Mouse (Mus musculus): ENCODE data around the gene 1700003E16Rik. TPM values are rescaled to one million over a fixed set of nuclear protein-coding genes. Genes with fewer than 3 reads are reported as not detected.

Gene 1700003E16Rik
- polyA plus RNA-seq, 1 experiment from 2014 or later = 0.47 TPM

- no peaks in the 10 kb centered on the region for H3K9me3 ChIP-seq (ENCODE audit: control insufficient read depth, low read length)
- DNase-seq (ENCODE audit: low spot score) (no peak), ATAC-seq (replicated peaks; ENCODE audit: low FRiP score, low TSS enrichment, low read depth) (no peak)
- H3K4me1 ChIP-seq (replicated peaks; ENCODE audit: control insufficient read depth, insufficient read depth, low read length) = peaks cover 12% of the 10 kb centered on the region
- no peak overlapping the region for H3K27ac ChIP-seq (ENCODE audit: low read depth)
- WGBS = 85% methylated on average over 8 of the region's 8 CpGs
- H3K27me3 ChIP-seq (replicated peaks; ENCODE audit: control insufficient read depth, insufficient read depth, low read length) = no peaks in the 10 kb centered on the region
- no peak overlapping the region for H3K9ac ChIP-seq (ENCODE audit: low read length)
- H3K4me2 ChIP-seq (ENCODE audit: low read length) = no peak overlapping the region
- H3K4me3 ChIP-seq (ENCODE audit: low read depth, low read length) = no peak overlapping the region
- peaks cover 6% of the 10 kb centered on the region; the same call in 1 of the 2 replicates for H3K36me3 ChIP-seq (ENCODE audit: control insufficient read depth, insufficient read depth, low read length)
Measured at GRCm38 (mm10) chr6:83175996-83176395, 19.8 kb downstream of the 1700003E16Rik start.

GRCm38 (mm10) chr6:83179390-83180117, 23.4 kb downstream of the 1700003E16Rik start:
- no peak overlapping the region for H3K27ac ChIP-seq (ENCODE audit: low read depth)
- peaks cover 12% of the 10 kb centered on the region for H3K4me1 ChIP-seq (replicated peaks; ENCODE audit: control insufficient read depth, insufficient read depth, low read length)
- peak overlapping the region; percentile 49 for H3K4me2 ChIP-seq (ENCODE audit: low read length)
- peak overlapping the region; percentile 17 for H3K4me3 ChIP-seq (ENCODE audit: low read depth, low read length)
- H3K36me3 ChIP-seq (ENCODE audit: control insufficient read depth, insufficient read depth, low read length) = peaks cover 28% of the 10 kb centered on the region
- ATAC-seq (replicated peaks; ENCODE audit: low FRiP score, low TSS enrichment, low read depth) (peak; percentile 56), DNase-seq (ENCODE audit: low spot score) (no peak)
- WGBS = 19% methylated on average over 12 of the region's 12 CpGs
- H3K9ac ChIP-seq (ENCODE audit: low read length) = peak overlapping the region; percentile 35; the same call in 1 of the 2 replicates
- H3K27me3 ChIP-seq (replicated peaks; ENCODE audit: control insufficient read depth, insufficient read depth, low read length) = no peaks in the 10 kb centered on the region
- no peaks in the 10 kb centered on the region for H3K9me3 ChIP-seq (ENCODE audit: control insufficient read depth, low read length)

DNA sequence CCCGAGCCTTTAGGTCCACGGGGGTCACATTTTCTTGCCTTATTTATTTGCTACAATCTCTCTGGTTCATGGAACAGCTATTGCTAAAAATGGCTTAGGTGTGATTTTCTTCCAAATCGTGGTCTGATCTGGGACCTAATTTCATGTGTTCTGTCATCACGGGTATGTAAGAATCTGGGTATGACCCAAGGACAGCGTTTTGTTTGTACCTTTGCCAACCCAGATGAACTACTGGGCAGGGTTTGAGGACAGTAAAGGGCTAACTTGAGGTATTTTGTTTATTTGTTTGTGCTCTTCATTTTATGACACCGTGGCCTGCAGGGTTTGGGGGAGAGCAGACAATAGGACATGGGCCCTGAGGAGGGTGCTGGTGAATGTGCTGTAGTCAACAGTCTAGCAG, 24.4 kb downstream of the 1700003E16Rik start:
- H3K9me3 ChIP-seq (ENCODE audit: control insufficient read depth, low read length) = no peaks in the 10 kb centered on the region
- no peak for DNase-seq (ENCODE audit: low spot score)
- no peak overlapping the region for H3K27ac ChIP-seq (ENCODE audit: low read depth)
- no peak overlapping the region for H3K9ac ChIP-seq (ENCODE audit: low read length)
- peaks cover 12% of the 10 kb centered on the region for H3K4me1 ChIP-seq (replicated peaks; ENCODE audit: control insufficient read depth, insufficient read depth, low read length)
- no peak for ATAC-seq (replicated peaks; ENCODE audit: low FRiP score, low TSS enrichment, low read depth)
- no peaks in the 10 kb centered on the region for H3K27me3 ChIP-seq (replicated peaks; ENCODE audit: control insufficient read depth, insufficient read depth, low read length)
- H3K36me3 ChIP-seq (ENCODE audit: control insufficient read depth, insufficient read depth, low read length) = peaks cover 32% of the 10 kb centered on the region
- H3K4me3 ChIP-seq (ENCODE audit: low read depth, low read length) = no peak overlapping the region
- no peak overlapping the region for H3K4me2 ChIP-seq (ENCODE audit: low read length)
- 77% methylated on average over 6 of the region's 6 CpGs for WGBS

GRCm38 (mm10) chr6:83184858-83185435, 28.7 kb downstream of the 1700003E16Rik start:
- DNase-seq (ENCODE audit: low spot score) = no peak

GRCm38 (mm10) chr6:83185895-83186861, 30.0 kb downstream of the 1700003E16Rik start:
- H3K4me2 ChIP-seq (ENCODE audit: low read length) = peak overlapping the region; percentile 44
- H3K4me3 ChIP-seq (ENCODE audit: low read depth, low read length) = peak overlapping the region; percentile 17; the same call in 1 of the 2 replicates
- WGBS = 13% methylated on average over 25 of the region's 25 CpGs
- H3K36me3 ChIP-seq (ENCODE audit: control insufficient read depth, insufficient read depth, low read length) = peaks cover 54% of the 10 kb centered on the region
- 0 out of 2 replicates have a peak overlapping the region, but pooled peaks have one; percentile 22 for H3K27ac ChIP-seq (ENCODE audit: low read depth)
- H3K9ac ChIP-seq (ENCODE audit: low read length) = no peak overlapping the region; the same call in 1 of the 2 replicates
- ATAC-seq (replicated peaks; ENCODE audit: low FRiP score, low TSS enrichment, low read depth) = peak; percentile 91
- peaks cover 5% of the 10 kb centered on the region; the same call in 1 of the 2 replicates for H3K4me1 ChIP-seq (replicated peaks; ENCODE audit: control insufficient read depth, insufficient read depth, low read length)
- H3K27me3 ChIP-seq (replicated peaks; ENCODE audit: control insufficient read depth, insufficient read depth, low read length) = no peaks in the 10 kb centered on the region
- H3K9me3 ChIP-seq (ENCODE audit: control insufficient read depth, low read length) = no peaks in the 10 kb centered on the region
- peak; percentile 75 for DNase-seq (ENCODE audit: low spot score)

More at GRCm38 (mm10) chr6:83184858-83185435, 28.7 kb downstream of the 1700003E16Rik start:
- H3K27me3 ChIP-seq (replicated peaks; ENCODE audit: control insufficient read depth, insufficient read depth, low read length) = no peaks in the 10 kb centered on the region
- H3K9ac ChIP-seq (ENCODE audit: low read length) = no peak overlapping the region
- 91% methylated on average over 3 of the region's 3 CpGs for WGBS
- peaks cover 6% of the 10 kb centered on the region; the same call in 1 of the 2 replicates for H3K4me1 ChIP-seq (replicated peaks; ENCODE audit: control insufficient read depth, insufficient read depth, low read length)
- no peak overlapping the region for H3K27ac ChIP-seq (ENCODE audit: low read depth)
- no peaks in the 10 kb centered on the region for H3K9me3 ChIP-seq (ENCODE audit: control insufficient read depth, low read length)
- H3K4me2 ChIP-seq (ENCODE audit: low read length) = no peak overlapping the region
- no peak for ATAC-seq (replicated peaks; ENCODE audit: low FRiP score, low TSS enrichment, low read depth)
- H3K36me3 ChIP-seq (ENCODE audit: control insufficient read depth, insufficient read depth, low read length) = peaks cover 42% of the 10 kb centered on the region
- H3K4me3 ChIP-seq (ENCODE audit: low read depth, low read length) = no peak overlapping the region

DNA sequence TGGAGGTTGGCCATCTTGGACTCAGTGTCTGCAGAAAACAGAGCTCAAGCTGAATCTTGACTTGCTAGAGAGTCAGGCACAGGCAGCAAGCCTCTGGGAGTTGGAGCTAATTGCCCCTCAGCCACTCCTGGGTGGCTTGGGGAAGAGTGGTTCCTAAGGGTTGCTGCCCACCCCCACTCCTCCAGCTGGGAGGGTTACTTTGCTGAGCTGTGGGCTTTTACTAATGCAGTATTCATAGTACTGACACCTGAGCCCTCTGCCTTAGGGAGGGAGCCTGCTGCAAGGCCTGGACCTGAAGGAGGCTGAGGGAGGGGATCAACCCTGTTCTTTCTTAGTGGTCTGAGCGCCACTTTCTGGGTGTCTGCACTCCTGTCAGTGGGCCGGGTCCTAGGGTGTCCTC, 30.7 kb downstream of the 1700003E16Rik start:
- Histone ChIP-seq H3K4me2 (ENCODE audit: low read length) (no peak overlapping the region), H3K9ac (ENCODE audit: low read length) (no peak overlapping the region), H3K27ac (ENCODE audit: low read depth) (no peak overlapping the region), H3K4me3 (ENCODE audit: low read depth, low read length) (no peak overlapping the region), H3K9me3 (ENCODE audit: control insufficient read depth, low read length) (no peaks in the 10 kb centered on the region), H3K36me3 (ENCODE audit: control insufficient read depth, insufficient read depth, low read length) (peaks cover 62% of the 10 kb centered on the region), H3K27me3 (replicated peaks; ENCODE audit: control insufficient read depth, insufficient read depth, low read length) (no peaks in the 10 kb centered on the region), H3K4me1 (replicated peaks; ENCODE audit: control insufficient read depth, insufficient read depth, low read length) (peaks cover 5% of the 10 kb centered on the region; the same call in 1 of the 2 replicates)
- 89% methylated on average over 2 of the region's 2 CpGs for WGBS
- ATAC-seq (replicated peaks; ENCODE audit: low FRiP score, low TSS enrichment, low read depth) (no peak), DNase-seq (ENCODE audit: low spot score) (no peak)

- no peak overlapping the region for H3K9ac ChIP-seq (ENCODE audit: low read length)
- H3K36me3 ChIP-seq (ENCODE audit: control insufficient read depth, insufficient read depth, low read length) = peaks cover 100% of the 10 kb centered on the region
- H3K27ac ChIP-seq (ENCODE audit: low read depth) = no peak overlapping the region
- no peaks in the 10 kb centered on the region for H3K9me3 ChIP-seq (ENCODE audit: control insufficient read depth, low read length)
- no peak for ATAC-seq (replicated peaks; ENCODE audit: low FRiP score, low TSS enrichment, low read depth)
- H3K4me1 ChIP-seq (replicated peaks; ENCODE audit: control insufficient read depth, insufficient read depth, low read length) = no peaks in the 10 kb centered on the region
- 89% methylated on average over 7 of the region's 7 CpGs for WGBS
- no peak overlapping the region for H3K4me3 ChIP-seq (ENCODE audit: low read depth, low read length)
- H3K27me3 ChIP-seq (replicated peaks; ENCODE audit: control insufficient read depth, insufficient read depth, low read length) = no peaks in the 10 kb centered on the region
- no peak for DNase-seq (ENCODE audit: low spot score)
- no peak overlapping the region for H3K4me2 ChIP-seq (ENCODE audit: low read length)
Measured at GRCm38 (mm10) chr6:83193571-83193970, 37.4 kb downstream of the 1700003E16Rik start.

DNA sequence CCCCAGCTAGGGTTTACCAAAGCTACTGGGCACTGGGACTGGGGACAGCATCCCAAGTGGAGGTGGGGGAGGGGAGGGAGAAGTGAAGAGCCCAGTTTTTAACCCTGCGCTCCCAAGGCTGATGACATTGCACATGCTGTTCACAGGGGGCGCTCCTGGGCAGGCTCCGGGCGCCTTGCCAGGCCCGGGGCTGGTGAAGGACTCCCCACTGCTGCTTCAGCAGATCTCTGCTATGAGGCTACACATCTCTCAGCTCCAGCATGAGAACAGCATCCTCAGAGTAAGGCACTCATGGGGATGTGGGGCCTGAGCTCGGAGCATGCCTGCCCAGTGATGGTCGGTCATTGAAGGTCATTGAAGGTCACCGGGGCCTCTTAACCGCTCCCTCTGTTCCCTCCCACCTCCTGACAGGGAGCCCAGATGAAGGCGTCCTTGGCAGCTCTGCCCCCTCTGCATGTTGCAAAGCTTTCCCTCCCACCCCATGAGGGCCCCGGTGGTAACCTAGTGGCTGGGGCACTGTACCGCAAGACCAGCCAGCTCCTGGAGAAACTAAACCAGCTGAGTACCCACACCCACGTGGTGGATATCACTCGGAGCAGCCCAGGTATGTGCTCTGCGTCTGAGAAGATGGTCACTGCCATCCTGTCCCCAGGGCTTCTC, 41.3 kb downstream of the 1700003E16Rik start:
- H3K4me2 ChIP-seq (ENCODE audit: low read length) = no peak overlapping the region
- no peaks in the 10 kb centered on the region for H3K4me1 ChIP-seq (replicated peaks; ENCODE audit: control insufficient read depth, insufficient read depth, low read length)
- ATAC-seq (replicated peaks; ENCODE audit: low FRiP score, low TSS enrichment, low read depth) (no peak), DNase-seq (ENCODE audit: low spot score) (no peak)
- H3K9me3 ChIP-seq (ENCODE audit: control insufficient read depth, low read length) = no peaks in the 10 kb centered on the region
- WGBS = 44% methylated on average over 15 of the region's 15 CpGs
- no peaks in the 10 kb centered on the region for H3K27me3 ChIP-seq (replicated peaks; ENCODE audit: control insufficient read depth, insufficient read depth, low read length)
- H3K4me3 ChIP-seq (ENCODE audit: low read depth, low read length) = no peak overlapping the region
- no peak overlapping the region for H3K9ac ChIP-seq (ENCODE audit: low read length)
- peaks cover 86% of the 10 kb centered on the region for H3K36me3 ChIP-seq (ENCODE audit: control insufficient read depth, insufficient read depth, low read length)
- H3K27ac ChIP-seq (ENCODE audit: low read depth) = no peak overlapping the region

All from intestine, embryonic 14.5 days (tissue).